In genomic region chr16:91162381-91162780, GRCm38 (mm10) we compare ENCODE assay signal across 25 mouse cellular contexts.
"Had no signal": no experiment of that assay in that cellular context is flagged by ENCODE, and none has a peak within 500 bp of the region (broad histone marks: within the 10 kb centered on the region; RNA-seq: fewer than 3 reads in every experiment).

No protein-coding gene starts in this region.

- H3K27ac ChIP-seq: heart, embryonic 10.5 days; hindbrain, embryonic 10.5 days; hindbrain, embryonic 13.5 days; hindbrain, embryonic 15.5 days; hindbrain, postnatal 0 days; kidney, embryonic 15.5 days; kidney, postnatal 0 days; limb, embryonic 13.5 days; limb, embryonic 15.5 days; liver, embryonic 12.5 days had no signal

- H3K36me3 ChIP-seq: heart, embryonic 10.5 days; heart, embryonic 12.5 days; hindbrain, embryonic 10.5 days; hindbrain, embryonic 13.5 days; hindbrain, embryonic 15.5 days; kidney, embryonic 15.5 days; limb, embryonic 13.5 days; limb, embryonic 15.5 days; liver, embryonic 12.5 days had no signal

- DNase-seq: gastrocnemius, postnatal 14 days; gastrocnemius, postnatal 36 days; heart, adult 18-20 months; heart, postnatal 10 days; heart, postnatal 4 days; kidney, adult 11 months; kidney, adult 2 months; kidney, adult 9 months; kidney, postnatal 14 days; kidney, postnatal 36 days; layer of hippocampus, adult 9-11 months; layer of hippocampus, postnatal 36 days; left cerebral cortex, postnatal 4 days had no signal

- H3K9me3 ChIP-seq: heart, embryonic 10.5 days; heart, embryonic 12.5 days; hindbrain, embryonic 15.5 days; kidney, embryonic 15.5 days; limb, embryonic 13.5 days; limb, embryonic 15.5 days; liver, embryonic 12.5 days had no signal

- H3K4me3 ChIP-seq: heart, embryonic 10.5 days; heart, embryonic 12.5 days; hindbrain, embryonic 10.5 days; hindbrain, embryonic 13.5 days; hindbrain, embryonic 15.5 days; kidney, embryonic 15.5 days; limb, embryonic 13.5 days; limb, embryonic 15.5 days; liver, embryonic 12.5 days had no signal

- H3K4me1 ChIP-seq: heart, embryonic 10.5 days; heart, embryonic 12.5 days; hindbrain, embryonic 10.5 days; hindbrain, embryonic 13.5 days; hindbrain, embryonic 15.5 days; kidney, embryonic 15.5 days; limb, embryonic 13.5 days; limb, embryonic 15.5 days had no signal

- ATAC-seq: hindbrain, postnatal 0 days; intestine, embryonic 16.5 days; liver, embryonic 12.5 days had no signal

- H3K9ac ChIP-seq: heart, embryonic 12.5 days; hindbrain, embryonic 13.5 days; hindbrain, embryonic 15.5 days; kidney, embryonic 15.5 days; limb, embryonic 13.5 days; limb, embryonic 15.5 days; liver, embryonic 12.5 days had no signal

- H3K4me2 ChIP-seq: heart, embryonic 12.5 days; hindbrain, embryonic 13.5 days; hindbrain, embryonic 15.5 days; kidney, embryonic 15.5 days; limb, embryonic 13.5 days; limb, embryonic 15.5 days; liver, embryonic 12.5 days had no signal
